Mouse (Mus musculus): ENCODE data around the gene Rsph9. TPM values are rescaled to one million over a fixed set of nuclear protein-coding genes. Genes with fewer than 3 reads are reported as not detected.

Rsph9 gene
- total and polyA plus RNA-seq, 3 experiments: 0.29 TPM; not detected in 2

DNA sequence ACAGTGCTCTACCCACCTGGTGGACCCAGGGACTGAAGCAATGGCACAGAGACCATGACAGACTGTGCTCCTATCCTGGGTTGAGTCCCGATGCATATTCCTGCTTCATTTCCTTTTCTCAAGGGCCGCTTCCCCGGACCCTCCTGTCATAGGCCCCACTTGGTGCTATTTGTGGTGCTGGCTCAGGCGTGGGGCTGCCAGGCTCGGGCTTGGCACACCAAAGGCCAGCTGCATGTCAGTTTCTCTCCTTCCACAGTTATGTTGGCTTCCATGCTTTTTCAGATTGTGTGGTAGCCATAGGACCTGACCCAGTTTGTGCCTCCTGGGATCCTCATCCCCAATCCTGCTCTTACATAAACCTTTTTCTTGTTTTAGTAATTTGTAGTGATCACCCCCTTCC, 24.8 kb upstream of the Rsph9 start:
- TF ChIP-seq POLR2AphosphoS2 (IDR thresholded peaks at IDR 0.05; ENCODE audit: low read length) (no peak), USF2 (IDR thresholded peaks at IDR 0.05; ENCODE audit: borderline replicate concordance in 1 of 2, insufficient read depth in 1 of 2, low read depth in 1 of 2, low read length in 2 of 2) (no peak), MYC (IDR thresholded peaks at IDR 0.05; ENCODE audit: low read depth, low read length) (no peak), HCFC1 (IDR thresholded peaks at IDR 0.05; ENCODE audit: low read depth, low read length) (no peak), TBP (IDR thresholded peaks at IDR 0.05; ENCODE audit: low read depth, low read length) (no peak), ZC3H11A (IDR thresholded peaks at IDR 0.05; ENCODE audit: low read depth, low read length) (no peak), CTCF (IDR thresholded peaks at IDR 0.05 in 2 of 3, conservative IDR thresholded peaks at IDR 0.05 in 1 of 3; ENCODE audit: control insufficient read depth in 1 of 3, insufficient read depth in 1 of 3, low read depth in 2 of 3, low read length in 3 of 3, poor library complexity in 1 of 3, severe bottlenecking in 1 of 3) (no peak), MAZ (IDR thresholded peaks at IDR 0.05; ENCODE audit: low read depth, low read length) (no peak), MYB (IDR thresholded peaks at IDR 0.05; ENCODE audit: low read depth, low read length) (no peak), MAX (IDR thresholded peaks at IDR 0.05; ENCODE audit: low read length) (no peak), TAL1 (IDR thresholded peaks at IDR 0.05; ENCODE audit: low read length) (no peak), ELF1 (IDR thresholded peaks at IDR 0.05; ENCODE audit: low read depth, low read length) (no peak), E2F4 (IDR thresholded peaks at IDR 0.05; ENCODE audit: borderline replicate concordance, low read depth, low read length) (no peak), USF1 (IDR thresholded peaks at IDR 0.05; ENCODE audit: low read depth, low read length) (no peak), TCF12 (IDR thresholded peaks at IDR 0.05; ENCODE audit: low read depth, low read length) (no peak), SMC3 (IDR thresholded peaks at IDR 0.05; ENCODE audit: low read depth, low read length) (no peak)
- Histone ChIP-seq H3K4me1 (ENCODE audit: control insufficient read depth in 1 of 2, insufficient read depth in 2 of 2, low read length in 2 of 2) (peaks cover 0 to 9% of the 10 kb centered on the region in 2 experiments; a peak in 3 of 4 replicates), H3K36me3 (ENCODE audit: control insufficient read depth in 1 of 2, insufficient read depth in 2 of 2, low read length in 2 of 2) (peaks cover 0 to 6% of the 10 kb centered on the region in 2 experiments), H3K9me3 (replicated peaks; ENCODE audit: insufficient read depth, low read length) (no peaks in the 10 kb centered on the region), H3K4me3 (ENCODE audit: control insufficient read depth in 1 of 2, insufficient read depth in 1 of 2, low read depth in 2 of 2, low read length in 2 of 2) (no peak overlapping the region), H3K27ac (ENCODE audit: control insufficient read depth, low read depth, low read length) (no peak overlapping the region), H3K27me3 (ENCODE audit: control insufficient read depth in 1 of 2, insufficient read depth in 2 of 2, low read length in 2 of 2) (no peaks in the 10 kb centered on the region), H3K79me2 (ENCODE audit: control insufficient read depth, insufficient read depth, low read length, poor library complexity) (no peaks in the 10 kb centered on the region), H3K9ac (ENCODE audit: control insufficient read depth, low read depth, low read length, poor library complexity, severe bottlenecking) (no peak overlapping the region)
- DNase-seq (ENCODE audit: low read depth, low spot score): no peak

DNA sequence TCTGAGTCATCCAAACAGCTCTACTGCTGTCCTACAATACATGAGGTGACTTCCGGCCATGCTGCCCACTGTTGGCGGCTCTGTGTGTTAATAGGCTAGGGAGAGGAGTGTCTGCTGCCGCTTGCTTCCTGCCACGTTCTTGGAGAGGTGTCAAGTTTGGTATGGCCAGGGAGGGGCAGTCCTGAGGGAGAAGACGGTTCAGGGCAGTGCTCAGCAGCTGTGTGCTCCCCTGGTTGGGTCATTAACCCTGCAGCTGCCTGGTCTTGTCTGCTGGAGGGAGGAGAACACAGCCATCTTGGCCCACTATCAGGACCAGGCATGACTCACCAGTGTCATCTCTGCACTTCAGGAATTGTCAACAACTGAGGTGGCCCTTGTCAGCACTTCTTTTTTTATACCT, 24.3 kb upstream of the Rsph9 start:
- no peaks in the 10 kb centered on the region for H3K9me3 ChIP-seq (replicated peaks; ENCODE audit: insufficient read depth, low read length)
- H3K4me1 ChIP-seq (ENCODE audit: control insufficient read depth in 1 of 2, insufficient read depth in 2 of 2, low read length in 2 of 2): peaks cover 3 to 14% of the 10 kb centered on the region in 2 experiments; a peak in 3 of 4 replicates
- H3K27me3 ChIP-seq (ENCODE audit: control insufficient read depth in 1 of 2, insufficient read depth in 2 of 2, low read length in 2 of 2): no peaks in the 10 kb centered on the region
- H3K4me3 ChIP-seq (ENCODE audit: control insufficient read depth in 1 of 2, insufficient read depth in 1 of 2, low read depth in 2 of 2, low read length in 2 of 2): no peak overlapping the region
- no peak for DNase-seq (ENCODE audit: low read depth, low spot score)
- H3K36me3 ChIP-seq (ENCODE audit: control insufficient read depth in 1 of 2, insufficient read depth in 2 of 2, low read length in 2 of 2): peaks cover 0 to 10% of the 10 kb centered on the region in 2 experiments
- no peak overlapping the region for H3K27ac ChIP-seq (ENCODE audit: control insufficient read depth, low read depth, low read length)
- no peak overlapping the region for H3K9ac ChIP-seq (ENCODE audit: control insufficient read depth, low read depth, low read length, poor library complexity, severe bottlenecking)
- TF ChIP-seq MYB (IDR thresholded peaks at IDR 0.05; ENCODE audit: low read depth, low read length) (no peak), POLR2AphosphoS5 (IDR thresholded peaks at IDR 0.05; ENCODE audit: borderline replicate concordance, low read depth, low read length) (no peak), POLR2AphosphoS2 (IDR thresholded peaks at IDR 0.05; ENCODE audit: low read length) (0 out of 2 replicates have a peak, but pooled peaks have one; percentile 3), NRF1 (IDR thresholded peaks at IDR 0.05; ENCODE audit: insufficient read depth, low read depth, low read length, poor library complexity, severe bottlenecking) (no peak)
- peaks cover 2% of the 10 kb centered on the region; the same call in 1 of the 2 replicates for H3K79me2 ChIP-seq (ENCODE audit: control insufficient read depth, insufficient read depth, low read length, poor library complexity)
